In the genomic region with DNA sequence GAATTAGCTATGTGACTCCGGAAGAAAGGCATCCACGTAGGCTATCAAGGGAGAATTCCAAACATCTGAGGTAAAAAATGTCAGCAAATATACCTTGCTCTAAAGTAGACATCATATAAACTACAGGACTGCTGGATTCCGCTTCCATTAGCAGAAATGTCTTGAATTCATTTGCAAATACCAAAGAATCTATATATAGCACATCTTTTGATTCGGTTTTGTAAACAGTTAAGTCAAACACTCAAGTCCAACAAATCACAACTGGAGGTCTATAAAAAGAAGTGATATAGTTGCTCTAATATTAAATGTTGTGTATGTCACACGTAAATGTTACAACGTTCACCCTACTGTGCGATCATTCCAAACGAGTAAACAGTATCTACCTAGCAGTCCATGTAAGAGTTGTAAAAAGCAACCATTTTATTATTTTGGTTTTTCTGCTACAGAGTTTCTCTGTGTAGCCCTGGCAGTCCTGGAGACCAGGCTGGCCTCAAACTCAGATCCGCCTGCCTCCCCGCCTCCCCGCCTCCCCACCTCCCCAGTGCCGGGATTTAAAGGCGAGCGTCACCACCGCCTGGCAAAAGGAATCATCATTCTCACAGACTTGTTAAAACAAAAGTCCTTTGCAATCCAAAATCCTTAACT, we compare ENCODE assay signal across 8 mouse cellular contexts. TPM values are rescaled to one million over a fixed set of nuclear protein-coding genes. Genes with fewer than 3 reads are reported as not detected.
DNase-seq lines count a peak whose midpoint lies in the region; ATAC-seq and TF ChIP-seq lines count a peak whose summit lies in the region.

No protein-coding gene starts in this region.

- peak overlapping the region; percentile 84 for H3K4me3 ChIP-seq in gastrocnemius, adult 2 months
- H3K4me3 ChIP-seq in forebrain, embryonic 10.5 days: peak overlapping the region; percentile 84
- peak overlapping the region; percentile 92 for H3K4me3 ChIP-seq in liver, embryonic 12.5 days

- peaks cover 49% of the 10 kb centered on the region for H3K4me1 ChIP-seq in forebrain, embryonic 10.5 days
- peaks cover 64% of the 10 kb centered on the region for H3K4me1 ChIP-seq in liver, embryonic 12.5 days

- peak overlapping the region; percentile 97 for H3K27ac ChIP-seq in gastrocnemius, adult 2 months
- peak overlapping the region; percentile 97 for H3K27ac ChIP-seq in forebrain, embryonic 10.5 days
- H3K27ac ChIP-seq in liver, embryonic 12.5 days: peak overlapping the region; percentile 92

- ATAC-seq in liver, embryonic 12.5 days: peak; percentile 27
- ATAC-seq in cerebellum, adult (ENCODE audit: insufficient number of reproducible peaks, low FRiP score, low TSS enrichment): no peak

- DNase-seq in gastrocnemius, adult 2 months: no peak
- no peak for DNase-seq in gastrocnemius, postnatal 25 days
- DNase-seq in 3T3-L1 (ENCODE audit: low read depth, low spot score) (peak; percentile 59), adipocyte (ENCODE audit: low spot score) (no peak)
- no peak for DNase-seq in forebrain, embryonic 10.5 days (ENCODE audit: extremely low spot score, low spot score)
- no peak for DNase-seq in cerebellum, postnatal 36 days

- WGBS in forebrain, embryonic 10.5 days: 18% methylated on average over 15 of the region's 15 CpGs
- 11% methylated on average over 15 of the region's 15 CpGs for WGBS in liver, embryonic 12.5 days (ENCODE audit: insufficient replicate concordance)

- H3K9me3 ChIP-seq in forebrain, embryonic 10.5 days: no peaks in the 10 kb centered on the region
- no peaks in the 10 kb centered on the region for H3K9me3 ChIP-seq in liver, embryonic 12.5 days (replicated peaks)

- peak overlapping the region; percentile 87 for H3K9ac ChIP-seq in liver, embryonic 12.5 days

- no peaks in the 10 kb centered on the region for H3K27me3 ChIP-seq in forebrain, embryonic 10.5 days (ENCODE audit: poor library complexity, severe bottlenecking)
- no peaks in the 10 kb centered on the region for H3K27me3 ChIP-seq in liver, embryonic 12.5 days (replicated peaks)

- TF ChIP-seq CTCF in gastrocnemius, adult 2 months (IDR thresholded peaks at IDR 0.05): no peak

- H3K36me3 ChIP-seq in forebrain, embryonic 10.5 days (replicated peaks): peaks cover 46% of the 10 kb centered on the region
- H3K36me3 ChIP-seq in liver, embryonic 12.5 days: peaks cover 47% of the 10 kb centered on the region

- H3K4me2 ChIP-seq in liver, embryonic 12.5 days: peak overlapping the region; percentile 79

- intact Hi-C loops in gastrocnemius, adult 2 months (cut with DNase I): no loop called here

RNA-seq across cellular contexts. Expression of gene Chchd1, which starts 0.6 kb away (rescaled TPM):
- total RNA-seq in gastrocnemius, adult 2 months (2021): 100 to 1,000 TPM; 120 to 152 TPM
- total RNA-seq in gastrocnemius, postnatal 25 days (2021): 100 to 1,000 TPM; 110 to 119 TPM
- polyA plus RNA-seq in forebrain, embryonic 10.5 days (2016; fragmentation: Nextera tagmentation; extraction: Ambion mirVana): 252 and 261 TPM in 2 replicates
- 178 and 187 TPM in 2 replicates for polyA plus RNA-seq in liver, embryonic 12.5 days (2016; fragmentation: Nextera tagmentation; extraction: Ambion mirVana)

RNA-seq across cellular contexts. Expression of gene Zswim8, which starts 5.1 kb away (rescaled TPM):
- 10 to 100 TPM; 35.0 to 37.0 TPM for total RNA-seq in gastrocnemius, adult 2 months (2021)
- total RNA-seq in gastrocnemius, postnatal 25 days (2021): 10 to 100 TPM; 33.0 to 33.6 TPM
- 28.9 and 29.0 TPM in 2 replicates for polyA plus RNA-seq in forebrain, embryonic 10.5 days (2016; fragmentation: Nextera tagmentation; extraction: Ambion mirVana)
- 10.7 and 11.1 TPM in 2 replicates for polyA plus RNA-seq in liver, embryonic 12.5 days (2016; fragmentation: Nextera tagmentation; extraction: Ambion mirVana)

RNA-seq across cellular contexts. Expression of gene Fut11, which starts 7.5 kb away (rescaled TPM):
- 1 to 10 TPM; 1.9 to 3.3 TPM for total RNA-seq in gastrocnemius, adult 2 months (2021)
- total RNA-seq in gastrocnemius, postnatal 25 days (2021): 1 to 10 TPM; 2.7 to 4.0 TPM
- polyA plus RNA-seq in forebrain, embryonic 10.5 days (2016; fragmentation: Nextera tagmentation; extraction: Ambion mirVana): 15.7 and 16.0 TPM in 2 replicates
- 10.2 and 11.5 TPM in 2 replicates for polyA plus RNA-seq in liver, embryonic 12.5 days (2016; fragmentation: Nextera tagmentation; extraction: Ambion mirVana)

RNA-seq across cellular contexts. Expression of gene Sec24c, which starts 28.1 kb away (rescaled TPM):
- total RNA-seq in gastrocnemius, adult 2 months (2021): 10 to 100 TPM; 73.8 to 76.3 TPM
- total RNA-seq in gastrocnemius, postnatal 25 days (2021): 10 to 100 TPM; 65.0 to 68.8 TPM
- 101 and 105 TPM in 2 replicates for polyA plus RNA-seq in forebrain, embryonic 10.5 days (2016; fragmentation: Nextera tagmentation; extraction: Ambion mirVana)
- 51.9 and 54.6 TPM in 2 replicates for polyA plus RNA-seq in liver, embryonic 12.5 days (2016; fragmentation: Nextera tagmentation; extraction: Ambion mirVana)

RNA-seq across cellular contexts. Expression of gene Ndst2, which starts 32.1 kb away (rescaled TPM):
- 1 to 10 TPM; 6.2 to 7.1 TPM for total RNA-seq in gastrocnemius, adult 2 months (2021)
- 1 to 10 TPM; 6.0 to 6.6 TPM for total RNA-seq in gastrocnemius, postnatal 25 days (2021)
- 23.5 and 24.3 TPM in 2 replicates for polyA plus RNA-seq in forebrain, embryonic 10.5 days (2016; fragmentation: Nextera tagmentation; extraction: Ambion mirVana)
- polyA plus RNA-seq in liver, embryonic 12.5 days (2016; fragmentation: Nextera tagmentation; extraction: Ambion mirVana): 22.4 and 24.9 TPM in 2 replicates
